Mouse (Mus musculus): ENCODE results near the gene Tceanc2.
"Not testable (repeated sequence)": the region's sequence is repeated elsewhere in the genome, so short reads cannot be mapped to it uniquely, and the experiment has no call there.

The Tceanc2 gene

GRCm38 (mm10) chr4:107130534-107130933, 48.4 kb downstream of the Tceanc2 start:
- in situ Hi-C loops (cut with MboI; ENCODE audit: unreplicated experiment in 2 of 2), result no loop called here

GRCm38 (mm10) chr4:107129373-107129772, 49.5 kb downstream of the Tceanc2 start:
- in situ Hi-C loops (cut with MboI; ENCODE audit: unreplicated experiment in 2 of 2), result no loop called here

GRCm38 (mm10) chr4:107127901-107128669, 50.8 kb downstream of the Tceanc2 start:
- in situ Hi-C loops (cut with MboI; ENCODE audit: unreplicated experiment in 2 of 2), result no loop called here

- in situ Hi-C loops (cut with MboI; ENCODE audit: unreplicated experiment in 2 of 2), result no loop called here
Measured at GRCm38 (mm10) chr4:107126891-107127524, 51.9 kb downstream of the Tceanc2 start.

- in situ Hi-C loops (cut with MboI; ENCODE audit: unreplicated experiment in 2 of 2), result no loop called here
Measured at GRCm38 (mm10) chr4:107126389-107126788, 52.5 kb downstream of the Tceanc2 start.

GRCm38 (mm10) chr4:107125101-107125500, 53.8 kb downstream of the Tceanc2 start:
- in situ Hi-C loops (cut with MboI; ENCODE audit: unreplicated experiment in 2 of 2), result no loop called here

GRCm38 (mm10) chr4:107124376-107124775, 54.5 kb downstream of the Tceanc2 start:
- in situ Hi-C loops (cut with MboI; ENCODE audit: unreplicated experiment in 2 of 2), result no loop called here

GRCm38 (mm10) chr4:107121165-107121943, 57.6 kb downstream of the Tceanc2 start:
- in situ Hi-C loops (cut with MboI; ENCODE audit: unreplicated experiment in 2 of 2), result no loop called here

- in situ Hi-C loops (cut with MboI; ENCODE audit: unreplicated experiment in 2 of 2), result no loop called here
Measured at GRCm38 (mm10) chr4:107120676-107121075, 58.2 kb downstream of the Tceanc2 start.

GRCm38 (mm10) chr4:107119056-107119455, 59.9 kb downstream of the Tceanc2 start:
- in situ Hi-C loops (cut with MboI; ENCODE audit: unreplicated experiment in 2 of 2), result loop anchor here (5.0 kb wide), 3 partner anchors 127 to 282 kb away; no protein-coding TSS in a partner anchor

- in situ Hi-C loops (cut with MboI; ENCODE audit: unreplicated experiment in 2 of 2), result loop anchor here (5.0 kb wide), 3 partner anchors 126 to 281 kb away; no protein-coding TSS in a partner anchor
Measured at GRCm38 (mm10) chr4:107117741-107118385, 61.1 kb downstream of the Tceanc2 start.

GRCm38 (mm10) chr4:107114278-107114677, 64.6 kb downstream of the Tceanc2 start:
- in situ Hi-C loops (cut with MboI; ENCODE audit: unreplicated experiment in 2 of 2), result no loop called here

- in situ Hi-C loops (cut with MboI; ENCODE audit: unreplicated experiment in 2 of 2), result not testable (repeated sequence)
Measured at GRCm38 (mm10) chr4:107109181-107109580, 69.7 kb downstream of the Tceanc2 start.

GRCm38 (mm10) chr4:107108291-107108731, 70.6 kb downstream of the Tceanc2 start:
- in situ Hi-C loops (cut with MboI; ENCODE audit: unreplicated experiment in 2 of 2), result no loop called here

- in situ Hi-C loops (cut with MboI; ENCODE audit: unreplicated experiment in 2 of 2), result no loop called here
Measured at GRCm38 (mm10) chr4:107106777-107107176, 72.1 kb downstream of the Tceanc2 start.

- in situ Hi-C loops (cut with MboI; ENCODE audit: unreplicated experiment in 2 of 2), result no loop called here
Measured at GRCm38 (mm10) chr4:107102220-107102619, 76.7 kb downstream of the Tceanc2 start.

GRCm38 (mm10) chr4:107098791-107099525, 80.0 kb downstream of the Tceanc2 start:
- in situ Hi-C loops (cut with MboI; ENCODE audit: unreplicated experiment in 2 of 2), result no loop called here

- in situ Hi-C loops (cut with MboI; ENCODE audit: unreplicated experiment in 2 of 2), result no loop called here
Measured at GRCm38 (mm10) chr4:107098375-107098774, 80.5 kb downstream of the Tceanc2 start.

GRCm38 (mm10) chr4:107097871-107098270, 81.0 kb downstream of the Tceanc2 start:
- in situ Hi-C loops (cut with MboI; ENCODE audit: unreplicated experiment in 2 of 2), result no loop called here

- in situ Hi-C loops (cut with MboI; ENCODE audit: unreplicated experiment in 2 of 2), result no loop called here
Measured at GRCm38 (mm10) chr4:107096841-107097373, 82.0 kb downstream of the Tceanc2 start, which contains the start of gene Cdcp2. Gene Cdcp2, plus strand, starts transcription at chr4:107096891.

All from v-Abl transformed pro-B cells (cell line).